Mouse (Mus musculus) midbrain, embryonic 16.5 days (tissue): ENCODE results near the gene Krt33a. TPM values are rescaled to one million over a fixed set of nuclear protein-coding genes. Genes with fewer than 3 reads are reported as not detected.

Experiments
- ATAC-seq: fragments of 200-750 bp; cut with Nextera tagmentation; 2 replicates; pipeline ENCODE4 v1.8.0; 2017; ENCODE audit warnings: moderate TSS enrichment
- H3K27ac ChIP-seq: fragments of 300-500 bp; sonication (generic); 2 replicates; pipeline ENCODE4 v1.5.1; 2014; ENCODE audit warnings: mild to moderate bottlenecking, low read length, mixed read lengths
- H3K27me3 ChIP-seq: fragments of 300-500 bp; sonication (generic); 2 replicates; pipeline ENCODE4 v1.6.1; 2014; ENCODE audit warnings: low read depth, low read length, mixed read lengths; ENCODE audit not compliant: control insufficient read depth, insufficient read depth
- H3K36me3 ChIP-seq: fragments of 300-500 bp; sonication (generic); 2 replicates; pipeline ENCODE4 v1.6.1; 2014; ENCODE audit warnings: mild to moderate bottlenecking, low read length, moderate library complexity, mixed read lengths; ENCODE audit not compliant: control insufficient read depth, insufficient read depth
- H3K4me1 ChIP-seq: fragments of 300-500 bp; sonication (generic); 2 replicates; pipeline ENCODE4 v1.6.1; 2014; ENCODE audit warnings: mild to moderate bottlenecking, low read length, mixed read lengths; ENCODE audit not compliant: control insufficient read depth, insufficient read depth
- H3K4me2 ChIP-seq: fragments of 300-500 bp; sonication (generic); 2 replicates; pipeline ENCODE4 v1.6.1; 2014; ENCODE audit warnings: mild to moderate bottlenecking, low read length, mixed read lengths
- H3K4me3 ChIP-seq: fragments of 300-500 bp; sonication (generic); 2 replicates; pipeline ENCODE4 v1.5.1; 2014; ENCODE audit warnings: low read depth, mild to moderate bottlenecking, low read length, moderate library complexity, mixed read lengths
- H3K9ac ChIP-seq: fragments of 300-500 bp; sonication (generic); 2 replicates; pipeline ENCODE4 v1.6.1; 2014; ENCODE audit warnings: low read depth, low read length, mixed read lengths
- H3K9me3 ChIP-seq: fragments of 300-500 bp; sonication (generic); replicated peaks from 2 replicates; pipeline ENCODE4 v1.6.1; 2014; ENCODE audit warnings: mild to moderate bottlenecking, low read length, mixed read lengths; ENCODE audit not compliant: control insufficient read depth, poor library complexity, severe bottlenecking
- WGBS: fragments of 180-500 bp; shearing (Covaris S2); extraction: QIAGEN DNeasy Blood & Tissue Kit; methylation state at CpG from one replicate; pipeline ENCODE4 v1.1.7; 2014; 5-methylcytosine and 5-hydroxymethylcytosine counted together
- polyA plus RNA-seq: library from polyadenylated mRNA; unstranded; fragments of >200 nt; fragmentation: Nextera tagmentation; extraction: Ambion mirVana; gene quantifications from 2 replicates; pipeline ENCODE4 v1.2.1, GENCODE M21; 2015

Krt33a gene
- polyA plus RNA-seq, 1 experiment from 2014 or later: not detected

GRCm38 (mm10) chr11:99993620-99994383 is 22.2 kb downstream of the Krt33a start, which contains the start of gene Krtap17-1:
TSS of gene Krtap17-1 (minus strand) at chr11:99993994.
- Histone ChIP-seq H3K4me2 (peak within 1 kb of the TSS; percentile 53), H3K9me3 (no peaks in the 10 kb centered on the region), H3K4me1 (0 out of 2 replicates have a peak, but pooled peaks cover 4% of the 10 kb centered on the region), H3K36me3 (no peaks in the 10 kb centered on the region), H3K27me3 (no peaks in the 10 kb centered on the region), H3K27ac (no peak within 1 kb of the TSS), H3K4me3 (peak within 1 kb of the TSS; percentile 30), H3K9ac (peak within 1 kb of the TSS; percentile 62)
- WGBS: 26% methylated on average over 26 of the region's 26 CpGs
- ATAC-seq: 0 out of 2 replicates have a peak, but pooled peaks have one; percentile 39

- H3K27me3 ChIP-seq: no peaks in the 10 kb centered on the region
- no peak overlapping the region for H3K9ac ChIP-seq
- no peaks in the 10 kb centered on the region for H3K9me3 ChIP-seq
- WGBS: 53% methylated on average over 3 of the region's 3 CpGs
- no peak for ATAC-seq
- no peak overlapping the region for H3K4me3 ChIP-seq
- H3K4me1 ChIP-seq: 0 out of 2 replicates have a peak, but pooled peaks cover 4% of the 10 kb centered on the region
- no peak overlapping the region for H3K27ac ChIP-seq
- H3K36me3 ChIP-seq: no peaks in the 10 kb centered on the region
- H3K4me2 ChIP-seq: no peak overlapping the region
Measured at GRCm38 (mm10) chr11:99990571-99990970, 25.4 kb downstream of the Krt33a start.

GRCm38 (mm10) chr11:99989881-99990405 is 26.1 kb downstream of the Krt33a start:
- H3K4me3 ChIP-seq: no peak overlapping the region
- H3K4me2 ChIP-seq: no peak overlapping the region
- no peaks in the 10 kb centered on the region for H3K9me3 ChIP-seq
- H3K4me1 ChIP-seq: 0 out of 2 replicates have a peak, but pooled peaks cover 4% of the 10 kb centered on the region
- WGBS: 90% methylated on average over 6 of the region's 6 CpGs
- no peak for ATAC-seq
- H3K27ac ChIP-seq: no peak overlapping the region
- no peaks in the 10 kb centered on the region for H3K27me3 ChIP-seq
- H3K9ac ChIP-seq: no peak overlapping the region
- H3K36me3 ChIP-seq: no peaks in the 10 kb centered on the region

GRCm38 (mm10) chr11:99988530-99988929 is 27.5 kb downstream of the Krt33a start:
- H3K9ac ChIP-seq: no peak overlapping the region
- no peaks in the 10 kb centered on the region for H3K36me3 ChIP-seq
- no peaks in the 10 kb centered on the region for H3K9me3 ChIP-seq
- 94% methylated on average over 3 of the region's 3 CpGs for WGBS
- no peak overlapping the region for H3K4me2 ChIP-seq
- no peak overlapping the region for H3K4me3 ChIP-seq
- H3K27me3 ChIP-seq: no peaks in the 10 kb centered on the region
- no peak for ATAC-seq
- H3K27ac ChIP-seq: no peak overlapping the region
- 0 out of 2 replicates have a peak, but pooled peaks cover 4% of the 10 kb centered on the region for H3K4me1 ChIP-seq

GRCm38 (mm10) chr11:99986180-99986647 is 29.8 kb downstream of the Krt33a start, which contains the start of gene Krtap16-1:
TSS of gene Krtap16-1 (minus strand) at chr11:99986597.
- Histone ChIP-seq H3K27ac (peak within 1 kb of the TSS; percentile 33), H3K4me2 (no peak within 1 kb of the TSS), H3K9me3 (no peaks in the 10 kb centered on the region), H3K27me3 (no peaks in the 10 kb centered on the region), H3K9ac (no peak within 1 kb of the TSS), H3K4me3 (no peak within 1 kb of the TSS), H3K36me3 (no peaks in the 10 kb centered on the region), H3K4me1 (0 out of 2 replicates have a peak, but pooled peaks cover 4% of the 10 kb centered on the region)
- WGBS: 84% methylated on average over 8 of the region's 8 CpGs
- ATAC-seq: 0 out of 2 replicates have a peak, but pooled peaks have one; percentile 28

- H3K9me3 ChIP-seq: no peaks in the 10 kb centered on the region
- H3K4me1 ChIP-seq: no peaks in the 10 kb centered on the region
- WGBS: 84% methylated on average over 20 of the region's 20 CpGs
- H3K27me3 ChIP-seq: no peaks in the 10 kb centered on the region
- peak overlapping the region; percentile 33 for H3K27ac ChIP-seq
- H3K4me3 ChIP-seq: no peak overlapping the region
- peak; percentile 80 for ATAC-seq
- H3K36me3 ChIP-seq: no peaks in the 10 kb centered on the region
- H3K9ac ChIP-seq: no peak overlapping the region
- H3K4me2 ChIP-seq: no peak overlapping the region
Measured at GRCm38 (mm10) chr11:99985291-99986092, 30.5 kb downstream of the Krt33a start.

- Histone ChIP-seq H3K9ac (no peak overlapping the region), H3K27ac (no peak overlapping the region)
Measured at GRCm38 (mm10) chr11:99983442-99983841, 32.6 kb downstream of the Krt33a start.

GRCm38 (mm10) chr11:99982731-99983130 is 33.3 kb downstream of the Krt33a start:
- Histone ChIP-seq H3K4me1 (no peaks in the 10 kb centered on the region), H3K9me3 (no peaks in the 10 kb centered on the region), H3K4me2 (no peak overlapping the region), H3K27me3 (no peaks in the 10 kb centered on the region), H3K27ac (no peak overlapping the region), H3K4me3 (no peak overlapping the region), H3K9ac (no peak overlapping the region), H3K36me3 (no peaks in the 10 kb centered on the region)
- WGBS: 89% methylated on average over 9 of the region's 9 CpGs
- no peak for ATAC-seq

More at GRCm38 (mm10) chr11:99983442-99983841, 32.6 kb downstream of the Krt33a start:
- Histone ChIP-seq H3K9me3 (no peaks in the 10 kb centered on the region), H3K4me2 (no peak overlapping the region), H3K36me3 (no peaks in the 10 kb centered on the region), H3K27me3 (no peaks in the 10 kb centered on the region), H3K4me3 (no peak overlapping the region), H3K4me1 (no peaks in the 10 kb centered on the region)
- no peak for ATAC-seq
- 86% methylated on average over 1 of the region's 1 CpGs for WGBS
